Comparison of ENCODE assay signal across 8 mouse cellular contexts in the genomic region with DNA sequence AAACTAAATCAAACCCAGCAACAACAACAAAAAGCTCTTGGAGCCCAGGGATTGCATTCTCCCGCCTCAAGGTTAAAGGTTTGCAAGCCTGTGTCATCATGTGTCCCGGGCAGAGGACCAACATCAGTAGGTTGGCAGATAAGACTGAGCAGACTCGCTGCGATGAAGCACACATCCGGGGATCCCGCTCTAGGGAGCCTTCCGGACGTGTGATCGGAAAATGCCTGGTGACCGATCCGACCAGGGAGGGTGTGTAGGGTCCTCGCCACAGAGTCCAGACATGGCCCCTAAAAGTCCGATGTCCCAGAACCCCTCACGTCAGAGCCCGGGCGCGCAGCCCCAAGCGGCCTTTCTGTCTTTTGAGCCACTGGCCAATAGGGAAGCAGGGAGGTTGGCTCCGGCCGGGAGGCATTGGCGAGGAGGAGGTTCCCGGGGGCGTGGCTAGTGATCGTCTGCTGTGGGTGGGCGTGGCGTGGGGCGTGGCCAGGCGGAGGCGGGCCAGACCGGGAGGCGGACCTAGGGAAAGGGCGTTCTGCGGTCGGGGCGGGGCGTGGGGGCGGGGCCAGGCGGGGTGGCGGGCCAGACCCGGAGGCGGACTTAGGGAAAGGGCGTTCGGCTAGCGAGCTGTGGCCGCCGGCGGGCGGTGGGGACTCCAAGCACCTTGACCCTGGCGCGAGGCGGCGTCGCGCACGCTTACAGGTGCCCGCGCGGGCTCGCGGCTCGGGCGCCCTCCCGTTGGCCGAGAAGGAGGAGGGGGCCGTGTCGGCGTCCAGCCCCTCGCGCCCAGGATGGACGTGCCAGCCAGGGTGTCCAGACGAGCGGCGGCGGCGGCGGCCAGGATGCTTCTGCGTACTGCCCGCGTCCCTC. TPM values are rescaled to one million over a fixed set of nuclear protein-coding genes. Genes with fewer than 3 reads are reported as not detected.
DNase-seq lines count a peak whose midpoint lies in the region; ATAC-seq and TF ChIP-seq lines count a peak whose summit lies in the region.

A gene (plus strand): TSS at position 582 of the 867 bp plus-strand sequence.

- H3K9me3 ChIP-seq in ES-Bruce4 (replicated peaks; ENCODE audit: control insufficient read depth, insufficient read depth, low read length, poor library complexity, severe bottlenecking): no peaks in the 10 kb centered on the region
- no peaks in the 10 kb centered on the region for H3K9me3 ChIP-seq in forebrain, embryonic 13.5 days (replicated peaks)
- H3K9me3 ChIP-seq in liver, postnatal 0 days (ENCODE audit: low read length): no peaks in the 10 kb centered on the region
- no peaks in the 10 kb centered on the region for H3K9me3 ChIP-seq in neural tube, embryonic 14.5 days (ENCODE audit: control insufficient read depth, low read length)

- no peak for TF ChIP-seq CTCF in ES-Bruce4 (IDR thresholded peaks at IDR 0.05; ENCODE audit: low read depth, low read length)
- TF ChIP-seq CTCF in liver, postnatal 0 days (IDR thresholded peaks at IDR 0.05; ENCODE audit: low read depth): no peak

- TF ChIP-seq EP300 in ES-Bruce4 (IDR thresholded peaks at IDR 0.05; ENCODE audit: insufficient read depth, low read depth, low read length): no peak
- TF ChIP-seq EP300 in liver, postnatal 0 days (IDR thresholded peaks at IDR 0.05; ENCODE audit: low read depth): peak; percentile 64

- intact Hi-C loops in heart, postnatal 10 days (cut with DNase I): loop anchor here (5.0 kb wide), 1 partner anchor 59 kb away; a partner anchor contains a TSS

- peak; percentile 93 for ATAC-seq in cerebellum, adult (ENCODE audit: insufficient number of reproducible peaks, low FRiP score, low TSS enrichment)
- peak; percentile 97 for ATAC-seq in forebrain, embryonic 13.5 days
- ATAC-seq in liver, postnatal 0 days: peak; percentile 88
- peak; percentile 96 for ATAC-seq in neural tube, embryonic 14.5 days (ENCODE audit: low read depth)

- TF ChIP-seq POLR2A in ES-Bruce4 (IDR thresholded peaks at IDR 0.05; ENCODE audit: insufficient read depth, low read length): peak; percentile 83

- no peaks in the 10 kb centered on the region for H3K27me3 ChIP-seq in ES-Bruce4 (ENCODE audit: control insufficient read depth, insufficient read depth, low read length, poor library complexity, severe bottlenecking)
- H3K27me3 ChIP-seq in forebrain, embryonic 13.5 days: no peaks in the 10 kb centered on the region
- no peaks in the 10 kb centered on the region for H3K27me3 ChIP-seq in liver, postnatal 0 days (ENCODE audit: insufficient read depth, low read length)
- H3K27me3 ChIP-seq in neural tube, embryonic 14.5 days (ENCODE audit: control insufficient read depth, insufficient read depth, low read length): no peaks in the 10 kb centered on the region

- peaks cover under 1% of the 10 kb centered on the region; the same call in 1 of the 2 replicates for H3K36me3 ChIP-seq in ES-Bruce4 (ENCODE audit: control insufficient read depth, insufficient read depth, low read length, poor library complexity, severe bottlenecking)
- no peaks in the 10 kb centered on the region for H3K36me3 ChIP-seq in forebrain, embryonic 13.5 days (ENCODE audit: poor library complexity, severe bottlenecking)
- H3K36me3 ChIP-seq in liver, postnatal 0 days (replicated peaks; ENCODE audit: insufficient read depth, low read length): no peaks in the 10 kb centered on the region
- no peaks in the 10 kb centered on the region for H3K36me3 ChIP-seq in neural tube, embryonic 14.5 days (ENCODE audit: control insufficient read depth, insufficient read depth, low read length)

- H3K4me2 ChIP-seq in forebrain, embryonic 13.5 days: peak within 1 kb of the TSS; percentile 84
- peak within 1 kb of the TSS; percentile 94 for H3K4me2 ChIP-seq in liver, postnatal 0 days (ENCODE audit: low read depth, low read length)
- peak within 1 kb of the TSS; percentile 73 for H3K4me2 ChIP-seq in neural tube, embryonic 14.5 days (ENCODE audit: low read depth, low read length)

- H3K27ac ChIP-seq in ES-Bruce4 (ENCODE audit: insufficient read depth, low read length): no peak within 1 kb of the TSS
- peak within 1 kb of the TSS; percentile 75 for H3K27ac ChIP-seq in forebrain, embryonic 13.5 days
- peak within 1 kb of the TSS; percentile 98 for H3K27ac ChIP-seq in liver, postnatal 0 days (ENCODE audit: low read depth)
- peak within 1 kb of the TSS; percentile 60 for H3K27ac ChIP-seq in neural tube, embryonic 14.5 days (ENCODE audit: low read depth, low read length)

- no peaks in the 10 kb centered on the region for H3K4me1 ChIP-seq in ES-Bruce4 (ENCODE audit: control insufficient read depth, insufficient read depth, low read length)
- H3K4me1 ChIP-seq in forebrain, embryonic 13.5 days: peaks cover 28% of the 10 kb centered on the region
- H3K4me1 ChIP-seq in liver, postnatal 0 days (ENCODE audit: insufficient read depth): peaks cover 22% of the 10 kb centered on the region
- 0 out of 2 replicates have a peak, but pooled peaks cover 10% of the 10 kb centered on the region for H3K4me1 ChIP-seq in neural tube, embryonic 14.5 days (ENCODE audit: control insufficient read depth, insufficient read depth, low read length)

- H3K9ac ChIP-seq in ES-Bruce4 (ENCODE audit: low read depth, poor library complexity, severe bottlenecking): peak within 1 kb of the TSS; percentile 83
- H3K9ac ChIP-seq in forebrain, embryonic 13.5 days: peak within 1 kb of the TSS; percentile 77
- H3K9ac ChIP-seq in liver, postnatal 0 days (replicated peaks): peak within 1 kb of the TSS; percentile 92
- H3K9ac ChIP-seq in neural tube, embryonic 14.5 days (replicated peaks; ENCODE audit: low read depth, low read length): peak within 1 kb of the TSS; percentile 64

- H3K4me3 ChIP-seq in ES-Bruce4 (ENCODE audit: low read depth, low read length): peak within 1 kb of the TSS; percentile 98
- peak within 1 kb of the TSS; percentile 67 for H3K4me3 ChIP-seq in forebrain, embryonic 13.5 days
- peak within 1 kb of the TSS; percentile 90 for H3K4me3 ChIP-seq in liver, postnatal 0 days (ENCODE audit: low read depth, low read length)
- peak within 1 kb of the TSS; percentile 76 for H3K4me3 ChIP-seq in neural tube, embryonic 14.5 days (ENCODE audit: low read depth, low read length)

- under 1% methylated on average over 64 of the region's 79 CpGs for WGBS in forebrain, embryonic 13.5 days
- under 1% methylated on average over 69 of the region's 79 CpGs for WGBS in large intestine, adult 2 months
- under 1% methylated on average over 57 of the region's 79 CpGs for WGBS in liver, postnatal 0 days (ENCODE audit: insufficient replicate concordance)
- under 1% methylated on average over 59 of the region's 79 CpGs for WGBS in neural tube, embryonic 14.5 days

- DNase-seq in heart, postnatal 10 days: peak; percentile 98 to 99
- DNase-seq in large intestine, adult 2 months (ENCODE audit: low read depth, low spot score): peak; percentile 84
- peak; percentile 100 for DNase-seq in liver, postnatal 0 days
- DNase-seq in testis, postnatal 10 days (ENCODE audit: low spot score): peak; percentile 100

RNA-seq across cellular contexts. Expression of the gene that starts here (rescaled TPM):
- 59.3 and 64.9 TPM in 2 replicates for polyA plus RNA-seq in ES-Bruce4 (2011; ENCODE audit: insufficient read depth, insufficient read length, low read depth, missing spikeins)
- polyA plus RNA-seq in forebrain, embryonic 13.5 days (2015; fragmentation: Nextera tagmentation; extraction: Ambion mirVana): 7.2 and 7.7 TPM in 2 replicates
- total RNA-seq in heart, postnatal 10 days (2021): 1 to 10 TPM; 6.7 to 7.2 TPM
- 6.0 and 7.2 TPM in 2 replicates for polyA plus RNA-seq in large intestine, adult 2 months (2012; rRNA removed)
- 31.1 and 31.4 TPM in 2 replicates for polyA plus RNA-seq in liver, postnatal 0 days (2015; fragmentation: Nextera tagmentation; extraction: Ambion mirVana)
- polyA plus RNA-seq in neural tube, embryonic 14.5 days (2014; fragmentation: Nextera tagmentation; extraction: Ambion mirVana): 7.3 and 8.7 TPM in 2 replicates
